Mouse (Mus musculus) MEL (cell line): ENCODE data around the gene Urb1. TPM values are rescaled to one million over a fixed set of nuclear protein-coding genes. Genes with fewer than 3 reads are reported as not detected.

ENCODE experiments used
- DNase-seq: peaks from one replicate; pipeline ENCODE4 v3.0.0; 2011; ENCODE audit warnings: low read depth, low spot score
- H3K27ac ChIP-seq: 2 replicates; pipeline ENCODE4 v1.5.1; 2012; ENCODE audit warnings: low read depth, mild to moderate bottlenecking, control low read depth, low read length, moderate library complexity; ENCODE audit not compliant: control insufficient read depth
- H3K27me3 ChIP-seq, 2 experiments: fragments of 150-350 bp in 1 of 2; sonication (generic) in 1 of 2; 2 replicates each; pipeline ENCODE4 v1.6.1; 2012; ENCODE audit warnings: low read length in 2 of 2, mild to moderate bottlenecking in 2 of 2, improper control_type of control experiment in 1 of 2, moderate library complexity in 1 of 2; ENCODE audit not compliant: insufficient read depth in 2 of 2, control insufficient read depth in 1 of 2
- H3K36me3 ChIP-seq, 2 experiments: 2 replicates each; pipeline ENCODE4 v1.6.1; 2012 to 2014; ENCODE audit warnings: low read length in 2 of 2, improper control_type of control experiment in 1 of 2, inconsistent platforms in 1 of 2, mild to moderate bottlenecking in 1 of 2; ENCODE audit not compliant: insufficient read depth in 2 of 2, control insufficient read depth in 1 of 2
- H3K4me1 ChIP-seq, 2 experiments: fragments of 150-350 bp in 1 of 2; sonication (generic) in 1 of 2; 2 replicates each; pipeline ENCODE4 v1.6.1; 2012; ENCODE audit warnings: low read length in 2 of 2, improper control_type of control experiment in 1 of 2, mild to moderate bottlenecking in 1 of 2; ENCODE audit not compliant: insufficient read depth in 2 of 2, control insufficient read depth in 1 of 2
- H3K4me3 ChIP-seq, 2 experiments: fragments of 150-350 bp in 1 of 2; sonication (generic) in 1 of 2; 2 replicates each; pipeline ENCODE4 v1.5.1; 2012; ENCODE audit warnings: low read depth in 2 of 2, low read length in 2 of 2, mild to moderate bottlenecking in 2 of 2, moderate library complexity in 2 of 2, control low read depth in 1 of 2, improper control_type of control experiment in 1 of 2; ENCODE audit not compliant: control insufficient read depth in 1 of 2, insufficient read depth in 1 of 2
- H3K79me2 ChIP-seq: 2 replicates; pipeline ENCODE4 v1.6.1; 2012; ENCODE audit warnings: mild to moderate bottlenecking, low read length, moderate library complexity; ENCODE audit not compliant: control insufficient read depth, poor library complexity, insufficient read depth
- H3K9ac ChIP-seq: 2 replicates; pipeline ENCODE4 v1.6.1; 2012; ENCODE audit warnings: low read depth, mild to moderate bottlenecking, control low read depth, low read length, moderate library complexity; ENCODE audit not compliant: control insufficient read depth, poor library complexity, severe bottlenecking
- H3K9me3 ChIP-seq: fragments of 150-350 bp; sonication (generic); replicated peaks from 2 replicates; pipeline ENCODE4 v1.6.1; 2012; ENCODE audit warnings: mild to moderate bottlenecking, low read length, improper control_type of control experiment, moderate library complexity; ENCODE audit not compliant: insufficient read depth
- CHD2 ChIP-seq: IDR thresholded peaks from 2 replicates; pipeline ENCODE4 v1.6.1; 2011; ENCODE audit warnings: low read length, improper control_type of control experiment
- E2F4 ChIP-seq: IDR thresholded peaks from 2 replicates; pipeline ENCODE4 v1.6.1; 2011; ENCODE audit warnings: low read depth, low read length, improper control_type of control experiment, borderline replicate concordance
- ELF1 ChIP-seq: IDR thresholded peaks from 2 replicates; pipeline ENCODE4 v1.6.1; 2014; ENCODE audit warnings: low read depth, mild to moderate bottlenecking, inconsistent platforms, low read length, improper control_type of control experiment, moderate library complexity
- EP300 ChIP-seq, 2 experiments: IDR thresholded peaks; 2 replicates each; pipeline ENCODE4 v1.6.1; 2011; ENCODE audit warnings: improper control_type of control experiment in 2 of 2, low read length in 2 of 2, low read depth in 1 of 2, mild to moderate bottlenecking in 1 of 2
- GABPA ChIP-seq: IDR thresholded peaks from 2 replicates; pipeline ENCODE4 v1.6.1; 2012; ENCODE audit warnings: low read depth, mild to moderate bottlenecking, inconsistent platforms, low read length, improper control_type of control experiment, moderate library complexity
- GATA1 ChIP-seq: IDR thresholded peaks from 2 replicates; pipeline ENCODE4 v1.6.1; 2011; ENCODE audit warnings: low read depth, low read length, improper control_type of control experiment
- HCFC1 ChIP-seq: IDR thresholded peaks from 2 replicates; pipeline ENCODE4 v1.6.1; 2012; ENCODE audit warnings: low read depth, mild to moderate bottlenecking, inconsistent platforms, low read length, improper control_type of control experiment, moderate library complexity
- MAFK ChIP-seq: IDR thresholded peaks from 2 replicates; pipeline ENCODE4 v1.6.1; 2011; ENCODE audit warnings: low read depth, mild to moderate bottlenecking, low read length, improper control_type of control experiment, borderline replicate concordance
- MAX ChIP-seq: IDR thresholded peaks from 2 replicates; pipeline ENCODE4 v1.6.1; 2011; ENCODE audit warnings: low read length, improper control_type of control experiment
- MAZ ChIP-seq: IDR thresholded peaks from 2 replicates; pipeline ENCODE4 v1.6.1; 2012; ENCODE audit warnings: low read depth, mild to moderate bottlenecking, inconsistent platforms, low read length, improper control_type of control experiment
- MEF2A ChIP-seq: IDR thresholded peaks from 2 replicates; pipeline ENCODE4 v1.6.1; 2014; ENCODE audit warnings: low read depth, mild to moderate bottlenecking, inconsistent platforms, low read length, improper control_type of control experiment; ENCODE audit not compliant: poor library complexity, insufficient replicate concordance, severe bottlenecking; ENCODE audit errors: extremely low read depth
- MYB ChIP-seq: IDR thresholded peaks from 2 replicates; pipeline ENCODE4 v1.6.1; 2011; ENCODE audit warnings: mild to moderate bottlenecking, low read depth, low read length, improper control_type of control experiment
- POLR2AphosphoS2 ChIP-seq: IDR thresholded peaks from 2 replicates; pipeline ENCODE4 v1.6.1; 2011; ENCODE audit warnings: low read length, improper control_type of control experiment
- POLR2AphosphoS5 ChIP-seq: IDR thresholded peaks from 2 replicates; pipeline ENCODE4 v1.6.1; 2012; ENCODE audit warnings: low read depth, borderline replicate concordance, mild to moderate bottlenecking, inconsistent platforms, low read length, moderate library complexity, mixed read lengths
- RAD21 ChIP-seq: IDR thresholded peaks from 2 replicates; pipeline ENCODE4 v1.6.1; 2011; ENCODE audit warnings: mild to moderate bottlenecking, low read depth, low read length, improper control_type of control experiment
- RCOR1 ChIP-seq: IDR thresholded peaks from 2 replicates; pipeline ENCODE4 v1.6.1; 2012; ENCODE audit warnings: low read depth, mild to moderate bottlenecking, inconsistent platforms, low read length, improper control_type of control experiment
- SIN3A ChIP-seq: IDR thresholded peaks from 2 replicates; pipeline ENCODE4 v1.6.1; 2012; ENCODE audit warnings: low read length, improper control_type of control experiment, inconsistent platforms
- SMC3 ChIP-seq: IDR thresholded peaks from 2 replicates; pipeline ENCODE4 v1.6.1; 2011; ENCODE audit warnings: low read depth, low read length, improper control_type of control experiment
- UBTF ChIP-seq: IDR thresholded peaks from 2 replicates; pipeline ENCODE4 v1.6.1; 2012; ENCODE audit warnings: low read depth, mild to moderate bottlenecking, inconsistent platforms, low read length, improper control_type of control experiment, moderate library complexity, borderline replicate concordance; ENCODE audit not compliant: insufficient read depth
- USF1 ChIP-seq: IDR thresholded peaks from 2 replicates; pipeline ENCODE4 v1.6.1; 2014; ENCODE audit warnings: low read depth, mild to moderate bottlenecking, inconsistent platforms, low read length, improper control_type of control experiment, moderate library complexity
- USF2 ChIP-seq, 2 experiments: IDR thresholded peaks; 2 replicates each; pipeline ENCODE4 v1.6.1; 2011 to 2012; ENCODE audit warnings: improper control_type of control experiment in 2 of 2, low read length in 2 of 2, borderline replicate concordance in 1 of 2, inconsistent platforms in 1 of 2, low read depth in 1 of 2, mild to moderate bottlenecking in 1 of 2; ENCODE audit not compliant: insufficient read depth in 1 of 2
- ZMIZ1 ChIP-seq: IDR thresholded peaks from 2 replicates; pipeline ENCODE4 v1.6.1; 2012; ENCODE audit warnings: low read depth, mild to moderate bottlenecking, inconsistent platforms, low read length, improper control_type of control experiment, moderate library complexity
- ZNF384 ChIP-seq: IDR thresholded peaks from 2 replicates; pipeline ENCODE4 v1.6.1; 2012; ENCODE audit warnings: low read depth, mild to moderate bottlenecking, inconsistent platforms, low read length, improper control_type of control experiment
- polyA plus RNA-seq, 2 experiments: library from polyadenylated mRNA; stranded (reverse) in 1 of 2; unstranded in 1 of 2; fragments of >175 nt in 1 of 2; fragments of >200 nt in 1 of 2; gene quantifications; 2 replicates each; pipeline versions ENCODE4 v1.2.1 to v1.2.4; 2012; ENCODE audit warnings: low replicate concordance in 2 of 2, low read depth in 1 of 2; ENCODE audit not compliant: insufficient read length in 2 of 2, insufficient read depth in 1 of 2, missing spikeins in 1 of 2
- total RNA-seq: library from RNA; depleted of rRNA; stranded (reverse); fragments of 300-350 nt; gene quantifications from 2 replicates; pipeline ENCODE4 v1.2.3, GENCODE M21; 2012

The Urb1 gene
- total and polyA plus RNA-seq, 3 experiments = 26.2 to 36.7 (median 35.3) TPM

DNA sequence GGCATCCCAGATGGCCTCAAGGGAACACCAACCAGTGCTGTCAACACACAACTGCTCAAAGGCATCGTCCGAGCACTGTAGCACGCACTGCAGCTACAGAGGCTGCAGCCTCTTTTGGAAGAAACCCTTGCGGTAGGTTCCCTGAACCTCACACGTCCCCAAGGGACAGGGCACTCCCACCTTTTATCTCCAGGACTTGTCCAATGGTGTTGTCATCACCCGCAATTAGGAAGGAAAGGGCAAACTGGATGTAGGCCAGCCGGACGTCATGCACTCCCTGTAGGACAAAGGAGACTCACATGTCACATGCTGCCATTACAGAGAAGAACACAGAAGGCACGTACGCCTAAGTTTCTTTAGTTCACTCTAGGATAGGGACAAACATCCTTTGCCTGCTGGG lies 10.4 kb downstream of the Urb1 start:
- H3K9me3 ChIP-seq = no peaks in the 10 kb centered on the region
- H3K4me3 ChIP-seq = no peak overlapping the region
- no peaks in the 10 kb centered on the region for H3K79me2 ChIP-seq
- H3K4me1 ChIP-seq = no peaks in the 10 kb centered on the region
- H3K27ac ChIP-seq = no peak overlapping the region
- no peak overlapping the region for H3K9ac ChIP-seq
- DNase-seq = no peak
- TF ChIP-seq ZNF384 (no peak), RAD21 (no peak), MEF2A (no peak), SIN3A (no peak), UBTF (no peak), MAZ (no peak)
- peaks cover 0 to 17% of the 10 kb centered on the region in 2 experiments; a peak in 2 of 4 replicates for H3K36me3 ChIP-seq
- no peaks in the 10 kb centered on the region for H3K27me3 ChIP-seq

- no peaks in the 10 kb centered on the region for H3K4me1 ChIP-seq
- no peak for TF ChIP-seq POLR2AphosphoS5
- TF ChIP-seq GABPA = no peak
- no peaks in the 10 kb centered on the region for H3K27me3 ChIP-seq
- no peaks in the 10 kb centered on the region for H3K79me2 ChIP-seq
- H3K4me3 ChIP-seq = no peak overlapping the region
- no peak overlapping the region for H3K9ac ChIP-seq
- H3K27ac ChIP-seq = no peak overlapping the region
- no peaks in the 10 kb centered on the region for H3K9me3 ChIP-seq
- DNase-seq = no peak
- H3K36me3 ChIP-seq = peaks cover 0 to 17% of the 10 kb centered on the region in 2 experiments; a peak in 2 of 4 replicates
Observed at GRCm38 (mm10) chr16:90798848-90799247, 11.4 kb downstream of the Urb1 start.

DNA sequence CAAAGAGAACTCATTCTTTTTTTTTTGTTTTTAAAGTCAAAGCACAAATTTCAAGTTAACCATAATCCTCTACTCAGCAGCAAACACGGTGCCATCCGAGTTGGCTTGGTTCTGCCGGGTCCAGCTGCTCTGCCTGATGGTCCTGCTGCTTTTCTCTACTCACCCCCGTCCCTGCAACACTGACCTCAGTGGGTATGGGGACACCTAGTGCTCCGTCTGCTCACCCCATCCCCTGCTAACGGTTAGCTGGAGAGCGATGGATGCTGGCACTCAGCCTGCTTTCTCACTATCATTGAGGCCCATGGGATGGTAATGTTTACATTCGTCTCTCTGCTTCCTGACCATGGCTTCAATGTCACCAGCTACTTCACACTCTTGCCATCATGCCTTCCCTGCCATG lies 11.8 kb downstream of the Urb1 start:
- no peak overlapping the region for H3K27ac ChIP-seq
- H3K27me3 ChIP-seq = no peaks in the 10 kb centered on the region
- no peaks in the 10 kb centered on the region for H3K4me1 ChIP-seq
- H3K9ac ChIP-seq = no peak overlapping the region
- H3K36me3 ChIP-seq = peaks cover 0 to 20% of the 10 kb centered on the region in 2 experiments; a peak in 2 of 4 replicates
- no peaks in the 10 kb centered on the region for H3K9me3 ChIP-seq
- no peak for DNase-seq
- TF ChIP-seq RAD21 (no peak), MEF2A (no peak), USF2 (IDR thresholded peaks at IDR 0.05; ENCODE audit: borderline replicate concordance in 1 of 2, insufficient read depth in 1 of 2, low read depth in 1 of 2, low read length in 2 of 2) (no peak), RCOR1 (no peak), USF1 (no peak), GATA1 (no peak), EP300 (IDR thresholded peaks at IDR 0.05; ENCODE audit: low read depth in 1 of 2, low read length in 2 of 2) (no peak), CHD2 (no peak), MAX (no peak), ELF1 (no peak), SMC3 (no peak), ZMIZ1 (no peak), POLR2AphosphoS2 (no peak), GABPA (no peak), HCFC1 (no peak), E2F4 (no peak), MYB (no peak), MAFK (no peak)
- no peaks in the 10 kb centered on the region for H3K79me2 ChIP-seq
- no peak overlapping the region for H3K4me3 ChIP-seq
